Mouse (Mus musculus) T-cell, adult 66 days (primary cell): ENCODE measurements around the gene Alg14. TPM values are rescaled to one million over a fixed set of nuclear protein-coding genes. Genes with fewer than 3 reads are reported as not detected.

Experiments used
- total RNA-seq, 2 experiments: library from RNA; stranded (reverse); gene quantifications; 3 replicates in 1 of 2; 4 replicates in 1 of 2; pipeline ENCODE4 v1.2.4; 2023

Alg14 gene
- 10 to 100 TPM; 10.6 to 11.0 TPM for total RNA-seq

GRCm38 (mm10) chr3:121291560-121292258, at the start of gene Alg14:
Gene Alg14, plus strand, starts transcription at chr3:121291773.

GRCm38 (mm10) chr3:121282998-121283397, 8.6 kb upstream of the Alg14 start, which contains the start of gene Tmem56:
Gene Tmem56, minus strand, starts transcription at chr3:121283098.

Other genes with a start within 250 kb of the Alg14 start
- gene Rwdd3, start 120.1 kb upstream of the Alg14 start, total RNA-seq: 10 to 100 TPM; 10.5 to 10.7 TPM
- not detected for gene Tmem56, start 8.7 kb upstream of the Alg14 start, total RNA-seq
- gene Cnn3, start 134.7 kb downstream of the Alg14 start, total RNA-seq: 10 to 100 TPM; 11.6 to 12.7 TPM
- not detected for gene Slc44a3, start 240.6 kb downstream of the Alg14 start, total RNA-seq